Mouse (Mus musculus) erythroblast, adult 5-6 weeks (primary cell): Measurements from ENCODE around the gene Olfr646. TPM values are rescaled to one million over a fixed set of nuclear protein-coding genes. Genes with fewer than 3 reads are reported as not detected.

ENCODE experiments used
- ATAC-seq: replicated peaks from 2 replicates; pipeline ENCODE4 v1.8.0; 2016; ENCODE audit warnings: moderate number of reproducible peaks, mild to moderate bottlenecking, moderate TSS enrichment, inconsistent platforms; ENCODE audit not compliant: poor library complexity, low FRiP score, severe bottlenecking
- total RNA-seq, 2 experiments: library from RNA; stranded (forward) in 1 of 2; stranded (reverse) in 1 of 2; fragments of 150-400 nt in 1 of 2; fragments of 200-764, 138-1000 nt in 1 of 2; gene quantifications; 2 replicates each; pipeline versions ENCODE4 v1.2.3 to v1.2.4; 2015 to 2017; ENCODE audit warnings: low replicate concordance in 2 of 2

Gene Olfr646
- total RNA-seq (2015; ENCODE audit: low replicate concordance) = not detected in 2 replicates
- total RNA-seq (2017; ENCODE audit: low replicate concordance) = not detected in 2 replicates

DNA sequence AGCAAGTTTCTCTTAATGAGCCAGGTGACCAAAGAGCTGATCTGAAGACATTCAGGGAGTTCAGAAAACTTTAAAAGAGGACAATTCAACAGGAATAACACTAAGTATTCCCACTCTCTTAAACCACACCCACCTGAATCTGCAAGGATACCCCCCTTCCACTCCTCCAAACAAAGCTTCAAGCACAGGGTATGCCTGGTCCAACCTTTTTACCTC, at the start of gene Olfr646:
Olfr646 (plus strand) TSS at position 117 of the 216 bp plus-strand sequence.
- ATAC-seq = no peak

DNA sequence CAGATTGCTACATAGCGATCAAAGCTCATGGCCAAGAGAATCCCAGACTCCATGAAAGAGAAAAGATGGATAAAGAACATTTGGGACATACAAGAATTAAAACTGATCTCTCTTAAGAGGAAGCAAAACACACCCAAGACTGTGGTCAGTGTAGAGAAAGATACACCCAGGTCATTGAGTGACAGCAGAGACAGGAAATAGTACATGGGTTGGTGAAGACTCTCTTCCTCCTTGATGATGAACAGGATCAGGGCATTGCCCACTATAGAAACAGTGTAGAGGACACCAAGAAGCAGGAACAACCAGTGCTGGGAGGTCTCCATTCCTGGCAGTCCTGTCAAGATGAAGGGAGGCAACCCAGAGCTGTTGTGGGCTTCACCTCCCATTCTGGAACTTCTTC, 45.5 kb upstream of the Olfr646 start:
- ATAC-seq = no peak

DNA sequence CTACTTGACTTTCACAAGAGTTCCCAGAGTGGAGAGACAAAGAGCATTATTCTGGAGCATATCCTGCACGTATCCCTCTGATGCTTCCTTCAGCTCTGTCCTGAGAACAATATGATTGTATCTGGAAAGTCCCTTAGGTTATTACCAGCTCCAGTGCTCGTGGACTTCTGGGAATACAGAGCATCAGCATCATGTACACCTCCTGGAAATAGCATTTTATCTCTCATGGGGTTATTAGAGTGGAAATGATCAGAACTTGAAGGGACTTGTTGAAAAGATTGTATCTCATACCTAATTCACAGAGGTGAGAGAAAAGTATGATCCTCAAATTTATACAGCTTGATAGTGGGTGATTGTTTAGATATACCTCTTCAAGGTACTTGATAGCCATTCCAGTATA, 43.3 kb upstream of the Olfr646 start, which contains the start of gene 4930516K23Rik:
4930516K23Rik (minus strand) TSS at position 101 of the 400 bp plus-strand sequence.
- no peak for ATAC-seq

DNA sequence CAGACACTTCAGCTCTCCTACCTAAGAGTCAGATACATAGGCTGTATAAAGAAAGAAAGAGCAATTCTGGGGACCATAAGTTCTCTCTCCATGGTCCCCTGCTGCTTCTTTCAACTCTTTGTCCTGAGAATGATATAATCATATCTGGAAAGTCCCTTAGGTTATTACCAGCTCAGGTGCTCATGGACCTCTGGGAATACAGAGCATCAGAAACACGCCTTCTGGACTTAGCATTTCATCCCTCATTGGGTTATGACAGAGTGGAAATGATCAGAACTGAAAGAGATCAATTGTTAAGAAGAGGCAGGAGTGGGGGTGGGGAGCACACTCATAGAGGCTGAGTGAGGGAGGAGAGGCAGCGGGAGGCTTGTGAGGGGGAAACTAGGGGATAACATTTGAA, 32.9 kb upstream of the Olfr646 start, which contains the start of gene Olfr644:
Olfr644 (minus strand) TSS at position 101 of the 400 bp plus-strand sequence.
- no peak for ATAC-seq

DNA sequence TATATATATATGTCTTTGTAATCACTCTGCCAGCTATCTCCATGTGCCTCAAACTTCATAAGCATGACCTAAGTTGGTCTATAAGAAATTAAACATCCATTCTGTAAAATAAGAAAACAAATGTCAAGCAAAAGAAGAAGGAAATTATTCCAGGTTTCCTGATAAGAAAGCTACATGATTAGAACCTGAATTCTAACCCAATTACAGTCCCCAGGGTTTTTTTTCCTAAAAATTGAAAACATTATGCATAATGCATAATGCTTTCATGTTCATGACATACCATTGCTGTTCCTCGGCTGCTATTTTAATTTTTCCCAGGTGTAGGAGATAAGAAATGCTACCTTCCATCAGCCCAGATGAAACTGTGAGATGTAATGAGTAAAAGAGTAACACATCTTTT, 19.3 kb upstream of the Olfr646 start, which contains the start of gene Olfr645:
Olfr645 (minus strand) TSS at position 101 of the 400 bp plus-strand sequence.
- ATAC-seq = no peak

DNA sequence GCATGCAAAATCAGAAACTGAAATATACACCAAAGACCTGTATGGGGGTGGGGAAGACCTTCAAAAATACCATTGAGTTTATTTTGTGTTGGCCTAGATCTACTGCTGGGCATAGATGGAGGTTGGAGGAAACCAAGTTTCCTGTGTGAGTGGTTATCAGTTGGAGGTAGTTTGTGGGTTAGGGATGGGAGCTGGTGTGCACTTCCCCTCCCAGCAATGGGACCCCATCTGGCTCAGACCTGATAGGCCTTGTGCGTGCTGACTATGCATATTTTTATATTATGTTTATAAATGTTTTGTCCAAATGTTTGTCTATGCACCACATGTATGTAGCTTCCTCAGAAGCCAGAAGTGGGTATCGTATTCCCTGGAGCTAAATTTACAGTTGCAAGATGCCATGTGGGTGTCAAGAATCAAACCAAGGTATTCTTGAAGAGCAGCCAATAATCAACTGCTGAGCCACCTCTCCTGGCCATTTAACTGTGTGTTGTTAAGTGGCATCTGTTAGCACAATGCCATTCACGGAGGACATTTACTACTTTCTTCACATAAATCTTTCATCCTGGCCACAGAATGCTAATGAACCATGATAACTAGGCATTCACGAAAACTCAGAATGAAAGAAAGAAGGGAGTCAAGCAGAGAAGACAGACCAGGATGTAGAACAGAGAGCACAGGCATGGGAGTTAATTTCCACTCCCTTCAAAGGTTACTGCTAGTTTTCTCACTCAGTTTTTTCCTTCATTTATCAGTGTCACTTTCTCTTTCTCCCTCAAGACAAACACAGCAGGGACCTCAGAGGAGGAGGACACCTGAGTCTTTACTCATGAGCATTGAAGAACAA, 538 bp upstream of the Olfr646 start:
- no peak for ATAC-seq

DNA sequence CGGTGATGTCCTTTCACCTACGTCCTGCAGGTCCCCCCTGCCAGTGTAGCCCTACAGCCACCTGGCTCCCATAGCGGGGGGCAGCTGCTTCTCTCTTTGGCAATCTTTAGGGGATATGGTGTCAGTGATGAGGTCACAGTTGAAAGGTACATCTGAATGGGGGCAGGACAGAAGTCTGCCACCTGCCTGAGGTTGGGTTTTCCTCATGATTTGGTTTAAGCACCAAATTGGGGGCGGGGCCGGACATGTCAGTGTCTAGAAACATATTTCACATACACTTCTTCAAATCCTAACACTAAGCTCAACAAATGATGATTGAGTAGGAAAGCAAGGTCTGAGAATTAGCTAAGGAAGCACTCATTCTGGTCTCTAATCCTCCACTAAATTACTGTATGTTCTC, 25.1 kb downstream of the Olfr646 start, which contains the start of gene Ubqln5:
Ubqln5 (minus strand) TSS at position 101 of the 400 bp plus-strand sequence.
- no peak for ATAC-seq

DNA sequence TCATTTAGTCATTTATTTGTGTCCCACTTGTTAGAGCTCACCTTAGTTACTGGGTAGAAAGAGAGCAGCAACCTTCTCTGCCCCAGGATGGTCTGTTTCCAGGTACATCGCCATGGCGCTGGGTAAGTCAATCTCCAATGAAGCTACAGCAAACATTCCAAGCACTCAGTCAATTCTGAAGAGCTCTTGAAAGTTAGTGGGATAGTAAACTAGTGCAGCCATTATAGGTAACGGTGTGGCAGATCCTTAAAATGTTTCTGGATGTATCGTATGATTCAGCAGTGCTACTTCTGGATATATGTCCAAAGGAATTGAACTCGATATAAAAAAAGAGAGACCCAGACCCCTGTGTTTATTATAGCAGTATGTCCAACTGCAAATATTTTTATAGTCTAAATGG, 32.6 kb downstream of the Olfr646 start, which contains the start of gene Olfr643:
Olfr643 (minus strand) TSS at position 101 of the 400 bp plus-strand sequence.
- no peak for ATAC-seq

DNA sequence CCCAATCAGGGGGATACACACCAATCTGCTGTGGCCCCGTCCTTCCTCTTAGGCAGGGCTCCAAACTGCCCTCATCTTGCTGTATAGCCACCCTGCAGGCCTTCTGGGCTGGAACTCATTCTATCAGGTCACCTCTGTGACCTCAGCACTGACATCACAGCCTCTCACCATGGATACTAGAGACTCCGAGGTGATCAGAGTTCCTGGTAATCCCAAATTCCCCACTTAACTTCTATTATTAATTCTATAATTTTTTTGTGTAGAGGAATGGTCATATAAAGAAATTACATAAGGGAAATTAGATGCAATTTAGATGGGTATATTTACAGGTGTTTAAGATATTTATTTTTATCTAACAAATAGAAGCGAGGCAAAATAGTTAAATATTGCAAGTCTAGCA, 38.5 kb downstream of the Olfr646 start, which contains the start of gene Ubqln3:
Ubqln3 (minus strand) TSS at position 101 of the 400 bp plus-strand sequence.
- no peak for ATAC-seq

DNA sequence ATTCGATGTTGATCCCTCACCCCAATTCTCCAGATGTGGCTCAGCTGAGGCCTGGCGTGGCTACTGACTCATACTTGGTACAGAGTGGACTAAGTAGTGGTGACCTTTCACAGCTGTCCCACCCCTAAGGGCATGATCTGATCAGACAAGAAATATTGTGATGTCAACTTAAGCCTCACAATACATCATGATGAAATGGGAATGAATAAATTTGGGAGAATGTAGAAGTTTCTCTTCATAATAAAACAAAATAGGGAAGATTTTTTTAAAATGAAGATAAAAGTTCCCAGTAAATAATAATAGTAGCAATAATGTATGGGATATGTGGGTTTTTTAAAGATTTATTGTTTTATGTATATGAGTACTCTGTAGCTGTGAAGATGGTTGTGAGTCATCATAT, 45.8 kb downstream of the Olfr646 start, which contains the start of gene Ubqlnl:
Ubqlnl (minus strand) TSS at position 101 of the 400 bp plus-strand sequence.
- ATAC-seq = no peak

Other genes with a start within 250 kb of the Olfr646 start
- not detected in 2 replicates for gene Olfr66, start 218.6 kb upstream of the Olfr646 start, total RNA-seq (2015; ENCODE audit: low replicate concordance)
- not detected in 2 replicates for gene Olfr66, start 218.6 kb upstream of the Olfr646 start, total RNA-seq (2017; ENCODE audit: low replicate concordance)
- not detected in 2 replicates for gene Olfr64, start 210.4 kb upstream of the Olfr646 start, total RNA-seq (2015; ENCODE audit: low replicate concordance)
- 0.14 and 0.34 TPM in 2 replicates for gene Olfr64, start 210.4 kb upstream of the Olfr646 start, total RNA-seq (2017; ENCODE audit: low replicate concordance)
- gene Olfr65, start 201.4 kb upstream of the Olfr646 start, total RNA-seq (2015; ENCODE audit: low replicate concordance) = not detected in 2 replicates
- 0.28 TPM in 1 of 2 replicates, not detected in the other for gene Olfr65, start 201.4 kb upstream of the Olfr646 start, total RNA-seq (2017; ENCODE audit: low replicate concordance)
- 1.0 TPM in 1 of 2 replicates, not detected in the other for gene Olfr631, start 176.0 kb upstream of the Olfr646 start, total RNA-seq (2015; ENCODE audit: low replicate concordance)
- 2.1 TPM in 1 of 2 replicates, not detected in the other for gene Olfr631, start 176.0 kb upstream of the Olfr646 start, total RNA-seq (2017; ENCODE audit: low replicate concordance)
- not detected in 2 replicates for gene Olfr632, start 170.5 kb upstream of the Olfr646 start, total RNA-seq (2015; ENCODE audit: low replicate concordance)
- gene Olfr632, start 170.5 kb upstream of the Olfr646 start, total RNA-seq (2017; ENCODE audit: low replicate concordance) = 1.7 TPM in 1 of 2 replicates, not detected in the other
- gene Olfr633, start 160.4 kb upstream of the Olfr646 start, total RNA-seq (2015; ENCODE audit: low replicate concordance) = not detected in 2 replicates
- gene Olfr633, start 160.4 kb upstream of the Olfr646 start, total RNA-seq (2017; ENCODE audit: low replicate concordance) = not detected in 2 replicates
- not detected in 2 replicates for gene Olfr635, start 133.7 kb upstream of the Olfr646 start, total RNA-seq (2015; ENCODE audit: low replicate concordance)
- gene Olfr635, start 133.7 kb upstream of the Olfr646 start, total RNA-seq (2017; ENCODE audit: low replicate concordance) = 0.09 and 0.14 TPM in 2 replicates
- gene Olfr638, start 106.1 kb upstream of the Olfr646 start, total RNA-seq (2015; ENCODE audit: low replicate concordance) = not detected in 2 replicates
- not detected in 2 replicates for gene Olfr638, start 106.1 kb upstream of the Olfr646 start, total RNA-seq (2017; ENCODE audit: low replicate concordance)
- not detected in 2 replicates for gene Olfr639, start 87.6 kb upstream of the Olfr646 start, total RNA-seq (2015; ENCODE audit: low replicate concordance)
- 0.09 and 0.14 TPM in 2 replicates for gene Olfr639, start 87.6 kb upstream of the Olfr646 start, total RNA-seq (2017; ENCODE audit: low replicate concordance)
- not detected in 2 replicates for gene Olfr640, start 79.3 kb upstream of the Olfr646 start, total RNA-seq (2015; ENCODE audit: low replicate concordance)
- gene Olfr640, start 79.3 kb upstream of the Olfr646 start, total RNA-seq (2017; ENCODE audit: low replicate concordance) = not detected in 2 replicates
- gene Olfr641, start 69.4 kb upstream of the Olfr646 start, total RNA-seq (2015; ENCODE audit: low replicate concordance) = not detected in 2 replicates
- gene Olfr641, start 69.4 kb upstream of the Olfr646 start, total RNA-seq (2017; ENCODE audit: low replicate concordance) = 0.98 TPM in 1 of 2 replicates, not detected in the other
- gene Olfr642, start 52.2 kb upstream of the Olfr646 start, total RNA-seq (2015; ENCODE audit: low replicate concordance) = not detected in 2 replicates
- 0.14 TPM in 1 of 2 replicates, not detected in the other for gene Olfr642, start 52.2 kb upstream of the Olfr646 start, total RNA-seq (2017; ENCODE audit: low replicate concordance)
- gene 4930516K23Rik, start 43.4 kb upstream of the Olfr646 start, total RNA-seq (2015; ENCODE audit: low replicate concordance) = not detected in 2 replicates
- gene 4930516K23Rik, start 43.4 kb upstream of the Olfr646 start, total RNA-seq (2017; ENCODE audit: low replicate concordance) = not detected in 2 replicates
- not detected in 2 replicates for gene Olfr644, start 33.0 kb upstream of the Olfr646 start, total RNA-seq (2015; ENCODE audit: low replicate concordance)
- gene Olfr644, start 33.0 kb upstream of the Olfr646 start, total RNA-seq (2017; ENCODE audit: low replicate concordance) = not detected in 2 replicates
- gene Olfr645, start 19.4 kb upstream of the Olfr646 start, total RNA-seq (2015; ENCODE audit: low replicate concordance) = not detected in 2 replicates
- not detected in 2 replicates for gene Olfr645, start 19.4 kb upstream of the Olfr646 start, total RNA-seq (2017; ENCODE audit: low replicate concordance)
- gene Ubqln5, start 25.0 kb downstream of the Olfr646 start, total RNA-seq (2015; ENCODE audit: low replicate concordance) = not detected in 2 replicates
- gene Ubqln5, start 25.0 kb downstream of the Olfr646 start, total RNA-seq (2017; ENCODE audit: low replicate concordance) = not detected in 2 replicates
- not detected in 2 replicates for gene Olfr643, start 32.5 kb downstream of the Olfr646 start, total RNA-seq (2015; ENCODE audit: low replicate concordance)
- gene Olfr643, start 32.5 kb downstream of the Olfr646 start, total RNA-seq (2017; ENCODE audit: low replicate concordance) = not detected in 2 replicates
- gene Ubqln3, start 38.4 kb downstream of the Olfr646 start, total RNA-seq (2015; ENCODE audit: low replicate concordance) = not detected in 2 replicates
- gene Ubqln3, start 38.4 kb downstream of the Olfr646 start, total RNA-seq (2017; ENCODE audit: low replicate concordance) = not detected in 2 replicates
- gene Ubqlnl, start 45.7 kb downstream of the Olfr646 start, total RNA-seq (2015; ENCODE audit: low replicate concordance) = not detected in 2 replicates
- gene Ubqlnl, start 45.7 kb downstream of the Olfr646 start, total RNA-seq (2017; ENCODE audit: low replicate concordance) = not detected in 2 replicates
- gene Olfm5, start 60.0 kb downstream of the Olfr646 start, total RNA-seq (2015; ENCODE audit: low replicate concordance) = not detected in 2 replicates
- gene Olfm5, start 60.0 kb downstream of the Olfr646 start, total RNA-seq (2017; ENCODE audit: low replicate concordance) = 0.34 TPM in 1 of 2 replicates, not detected in the other
- gene Olfr648, start 78.5 kb downstream of the Olfr646 start, total RNA-seq (2015; ENCODE audit: low replicate concordance) = 1.5 and 2.1 TPM in 2 replicates
- gene Olfr648, start 78.5 kb downstream of the Olfr646 start, total RNA-seq (2017; ENCODE audit: low replicate concordance) = 0.14 and 0.60 TPM in 2 replicates
- gene Olfr649, start 91.1 kb downstream of the Olfr646 start, total RNA-seq (2015; ENCODE audit: low replicate concordance) = not detected in 2 replicates
- gene Olfr649, start 91.1 kb downstream of the Olfr646 start, total RNA-seq (2017; ENCODE audit: low replicate concordance) = not detected in 2 replicates
- not detected in 2 replicates for gene Trim6, start 113.9 kb downstream of the Olfr646 start, total RNA-seq (2015; ENCODE audit: low replicate concordance)
- gene Trim6, start 113.9 kb downstream of the Olfr646 start, total RNA-seq (2017; ENCODE audit: low replicate concordance) = 0.09 and 0.56 TPM in 2 replicates
- gene Trim34a, start 139.6 kb downstream of the Olfr646 start, total RNA-seq (2015; ENCODE audit: low replicate concordance) = 19.8 and 23.4 TPM in 2 replicates
- gene Trim34a, start 139.6 kb downstream of the Olfr646 start, total RNA-seq (2017; ENCODE audit: low replicate concordance) = 21.4 and 27.9 TPM in 2 replicates
- 3.8 and 8.6 TPM in 2 replicates for gene Trim5, start 183.2 kb downstream of the Olfr646 start, total RNA-seq (2015; ENCODE audit: low replicate concordance)
- 0.28 and 2.8 TPM in 2 replicates for gene Trim5, start 183.2 kb downstream of the Olfr646 start, total RNA-seq (2017; ENCODE audit: low replicate concordance)
- 40.8 and 46.3 TPM in 2 replicates for gene Trim12a, start 210.6 kb downstream of the Olfr646 start, total RNA-seq (2015; ENCODE audit: low replicate concordance)
- gene Trim12a, start 210.6 kb downstream of the Olfr646 start, total RNA-seq (2017; ENCODE audit: low replicate concordance) = 35.4 and 42.4 TPM in 2 replicates
- 2.9 TPM in 1 of 2 replicates, not detected in the other for gene Trim34b, start 224.6 kb downstream of the Olfr646 start, total RNA-seq (2015; ENCODE audit: low replicate concordance)
- not detected in 2 replicates for gene Trim34b, start 224.6 kb downstream of the Olfr646 start, total RNA-seq (2017; ENCODE audit: low replicate concordance)
- 29.7 and 32.9 TPM in 2 replicates for gene Trim12c, start 248.5 kb downstream of the Olfr646 start, total RNA-seq (2015; ENCODE audit: low replicate concordance)
- 58.3 and 59.0 TPM in 2 replicates for gene Trim12c, start 248.5 kb downstream of the Olfr646 start, total RNA-seq (2017; ENCODE audit: low replicate concordance)